Mouse (Mus musculus) neural tube, embryonic 14.5 days (tissue): Measurements from ENCODE around the gene Ddx10. TPM values are rescaled to one million over a fixed set of nuclear protein-coding genes. Genes with fewer than 3 reads are reported as not detected.

Experiments
- ATAC-seq: fragments of 200-750 bp; cut with Nextera tagmentation; 2 replicates; pipeline ENCODE4 v1.8.0; 2017; ENCODE audit warnings: low read depth, mild to moderate bottlenecking, moderate TSS enrichment, moderate library complexity
- H3K27ac ChIP-seq: fragments of 300-500 bp; sonication (generic); 2 replicates; pipeline ENCODE4 v1.5.1; 2014; ENCODE audit warnings: low read depth, mild to moderate bottlenecking, control low read depth, low read length, moderate library complexity, mixed read lengths
- H3K27me3 ChIP-seq: fragments of 300-500 bp; sonication (generic); 2 replicates; pipeline ENCODE4 v1.6.1; 2014; ENCODE audit warnings: low read length; ENCODE audit not compliant: control insufficient read depth, insufficient read depth
- H3K36me3 ChIP-seq: fragments of 300-500 bp; sonication (generic); 2 replicates; pipeline ENCODE4 v1.6.1; 2014; ENCODE audit warnings: low read length, mixed read lengths; ENCODE audit not compliant: control insufficient read depth, insufficient read depth
- H3K4me1 ChIP-seq: fragments of 300-500 bp; sonication (generic); 2 replicates; pipeline ENCODE4 v1.6.1; 2014; ENCODE audit warnings: low read length; ENCODE audit not compliant: control insufficient read depth, insufficient read depth
- H3K4me2 ChIP-seq: fragments of 300-500 bp; sonication (generic); 2 replicates; pipeline ENCODE4 v1.6.1; 2014; ENCODE audit warnings: mild to moderate bottlenecking, low read depth, low read length, control low read depth
- H3K4me3 ChIP-seq: fragments of 300-500 bp; sonication (generic); 2 replicates; pipeline ENCODE4 v1.5.1; 2014; ENCODE audit warnings: low read depth, low read length, control low read depth, mixed read lengths
- H3K9ac ChIP-seq: fragments of 300-500 bp; sonication (generic); replicated peaks from 2 replicates; pipeline ENCODE4 v1.6.1; 2014; ENCODE audit warnings: low read depth, mild to moderate bottlenecking, control low read depth, low read length, mixed read lengths
- H3K9me3 ChIP-seq: fragments of 300-500 bp; sonication (generic); 2 replicates; pipeline ENCODE4 v1.6.1; 2016; ENCODE audit warnings: low read length; ENCODE audit not compliant: control insufficient read depth
- WGBS: fragments of 180-500 bp; shearing (Covaris S2); extraction: QIAGEN DNeasy Blood & Tissue Kit; methylation state at CpG from one replicate; pipeline ENCODE4 v1.1.7; 2014; 5-methylcytosine and 5-hydroxymethylcytosine counted together
- polyA plus RNA-seq: library from polyadenylated mRNA; unstranded; fragments of >200 nt; fragmentation: Nextera tagmentation; extraction: Ambion mirVana; gene quantifications from 2 replicates; pipeline ENCODE4 v1.2.1, GENCODE M21; 2014

Gene Ddx10
- polyA plus RNA-seq, 1 experiment from 2014 or later, result 25.2 TPM

GRCm38 (mm10) chr9:53132826-53133225 lies 115.0 kb downstream of the Ddx10 start:
- no peak for ATAC-seq
- Histone ChIP-seq H3K4me1 (no peaks in the 10 kb centered on the region), H3K27me3 (no peaks in the 10 kb centered on the region), H3K4me3 (no peak overlapping the region), H3K4me2 (no peak overlapping the region), H3K9ac (no peak overlapping the region), H3K36me3 (no peaks in the 10 kb centered on the region), H3K9me3 (no peaks in the 10 kb centered on the region), H3K27ac (no peak overlapping the region)
- 100% methylated on average over 1 of the region's 1 CpGs for WGBS

- Histone ChIP-seq H3K4me1 (no peaks in the 10 kb centered on the region), H3K36me3 (no peaks in the 10 kb centered on the region), H3K4me2 (no peak overlapping the region), H3K4me3 (no peak overlapping the region), H3K27ac (no peak overlapping the region), H3K9ac (no peak overlapping the region), H3K27me3 (no peaks in the 10 kb centered on the region), H3K9me3 (no peaks in the 10 kb centered on the region)
- ATAC-seq, result no peak
- WGBS, result 91% methylated on average over 2 of the region's 2 CpGs
Measured at GRCm38 (mm10) chr9:53130460-53130859, 117.4 kb downstream of the Ddx10 start.

DNA sequence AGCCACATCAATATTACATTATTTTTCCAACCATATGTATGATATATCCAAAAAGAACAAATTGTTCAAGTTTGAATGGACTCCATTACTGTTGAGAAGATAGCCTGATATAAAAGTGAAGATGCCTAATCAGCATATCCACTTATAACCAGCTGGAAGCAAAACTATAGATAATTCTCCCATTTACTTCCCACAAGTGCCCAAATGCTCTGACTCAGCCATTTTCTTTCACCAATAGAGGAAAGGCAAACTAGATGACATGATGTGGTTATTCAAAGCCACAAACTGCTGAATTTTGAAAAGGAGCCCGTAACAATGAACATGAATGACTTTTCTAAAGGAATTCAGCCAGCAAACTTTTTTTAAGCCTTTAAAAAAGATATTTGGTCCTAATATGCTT lies 146.8 kb downstream of the Ddx10 start:
- H3K4me3 ChIP-seq, result no peak overlapping the region
- H3K4me2 ChIP-seq, result no peak overlapping the region
- no peaks in the 10 kb centered on the region for H3K9me3 ChIP-seq
- 94% methylated on average over 1 of the region's 1 CpGs for WGBS
- no peaks in the 10 kb centered on the region for H3K4me1 ChIP-seq
- H3K9ac ChIP-seq, result no peak overlapping the region
- no peak for ATAC-seq
- no peak overlapping the region for H3K27ac ChIP-seq
- H3K36me3 ChIP-seq, result no peaks in the 10 kb centered on the region
- no peaks in the 10 kb centered on the region for H3K27me3 ChIP-seq

DNA sequence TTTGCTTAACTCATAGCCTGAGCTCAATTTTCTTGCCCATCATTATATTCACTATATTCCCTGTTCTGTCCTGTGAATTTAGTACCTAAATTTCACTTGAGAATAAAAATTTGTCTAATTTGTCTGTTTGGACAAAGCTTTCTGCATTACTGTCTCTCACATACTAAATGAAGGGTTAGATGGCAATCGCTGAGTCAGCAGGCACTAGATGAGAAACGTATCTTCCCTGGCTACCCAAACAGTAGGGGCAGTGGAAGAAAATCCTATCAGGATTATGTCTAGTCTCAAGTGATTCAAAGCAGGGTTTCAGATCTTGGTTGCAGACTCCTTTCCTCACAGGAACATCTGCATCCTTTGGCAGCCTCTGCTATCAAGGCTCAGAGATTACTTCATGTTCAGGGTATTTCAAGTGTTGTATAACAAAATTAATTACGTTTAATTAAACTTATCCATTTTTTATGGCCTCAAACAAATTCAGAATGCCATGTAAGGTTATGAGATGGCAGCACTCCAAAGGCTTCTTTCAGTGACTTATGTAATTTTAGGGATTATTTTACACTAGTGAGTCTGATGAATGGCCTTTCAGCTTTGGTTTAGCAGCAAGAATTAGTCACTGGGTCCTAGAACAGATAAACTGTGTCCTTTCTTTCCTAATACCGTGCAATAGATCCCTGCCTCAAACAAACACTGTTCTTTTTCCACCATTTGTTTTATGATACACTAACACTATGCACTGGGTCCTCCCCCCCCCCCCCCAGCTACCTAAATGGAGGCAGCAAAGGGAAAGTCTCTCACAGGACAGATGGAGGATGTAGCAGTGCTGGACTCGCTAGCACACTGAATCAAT lies 152.3 kb downstream of the Ddx10 start:
- Histone ChIP-seq H3K9me3 (no peaks in the 10 kb centered on the region), H3K9ac (no peak overlapping the region), H3K4me3 (no peak overlapping the region), H3K4me2 (no peak overlapping the region), H3K36me3 (no peaks in the 10 kb centered on the region), H3K4me1 (no peaks in the 10 kb centered on the region), H3K27ac (no peak overlapping the region), H3K27me3 (no peaks in the 10 kb centered on the region)
- no peak for ATAC-seq
- 77% methylated on average over 5 of the region's 5 CpGs for WGBS

GRCm38 (mm10) chr9:53094536-53094935 lies 153.3 kb downstream of the Ddx10 start:
- Histone ChIP-seq H3K27ac (no peak overlapping the region), H3K9me3 (no peaks in the 10 kb centered on the region), H3K4me1 (no peaks in the 10 kb centered on the region), H3K4me3 (no peak overlapping the region), H3K9ac (no peak overlapping the region), H3K36me3 (no peaks in the 10 kb centered on the region), H3K27me3 (no peaks in the 10 kb centered on the region), H3K4me2 (no peak overlapping the region)
- ATAC-seq, result no peak
- 92% methylated on average over 7 of the region's 7 CpGs for WGBS

- WGBS, result 85% methylated on average over 3 of the region's 3 CpGs
- H3K27ac ChIP-seq, result no peak overlapping the region
- no peak for ATAC-seq
Measured at GRCm38 (mm10) chr9:53077626-53078025, 170.2 kb downstream of the Ddx10 start.

GRCm38 (mm10) chr9:53075931-53076330 lies 171.9 kb downstream of the Ddx10 start:
- H3K36me3 ChIP-seq, result no peaks in the 10 kb centered on the region
- H3K9me3 ChIP-seq, result no peaks in the 10 kb centered on the region
- H3K27ac ChIP-seq, result no peak overlapping the region
- no peak overlapping the region for H3K4me2 ChIP-seq
- no peak overlapping the region for H3K4me3 ChIP-seq
- no peak overlapping the region for H3K9ac ChIP-seq
- H3K27me3 ChIP-seq, result no peaks in the 10 kb centered on the region
- H3K4me1 ChIP-seq, result peaks cover 2% of the 10 kb centered on the region; the same call in 1 of the 2 replicates
- no peak for ATAC-seq
- WGBS, result 75% methylated on average over 3 of the region's 3 CpGs

More at GRCm38 (mm10) chr9:53077626-53078025, 170.2 kb downstream of the Ddx10 start:
- no peak overlapping the region for H3K4me3 ChIP-seq
- no peaks in the 10 kb centered on the region for H3K27me3 ChIP-seq
- no peaks in the 10 kb centered on the region for H3K9me3 ChIP-seq
- H3K9ac ChIP-seq, result no peak overlapping the region
- H3K4me2 ChIP-seq, result no peak overlapping the region
- H3K36me3 ChIP-seq, result no peaks in the 10 kb centered on the region
- no peaks in the 10 kb centered on the region for H3K4me1 ChIP-seq

GRCm38 (mm10) chr9:53074443-53074842 lies 173.4 kb downstream of the Ddx10 start:
- no peak for ATAC-seq
- Histone ChIP-seq H3K27ac (no peak overlapping the region), H3K27me3 (no peaks in the 10 kb centered on the region), H3K9me3 (no peaks in the 10 kb centered on the region), H3K4me2 (no peak overlapping the region), H3K4me3 (no peak overlapping the region), H3K4me1 (peaks cover 2% of the 10 kb centered on the region; the same call in 1 of the 2 replicates), H3K36me3 (no peaks in the 10 kb centered on the region), H3K9ac (no peak overlapping the region)
- WGBS, result 93% methylated on average over 3 of the region's 3 CpGs

DNA sequence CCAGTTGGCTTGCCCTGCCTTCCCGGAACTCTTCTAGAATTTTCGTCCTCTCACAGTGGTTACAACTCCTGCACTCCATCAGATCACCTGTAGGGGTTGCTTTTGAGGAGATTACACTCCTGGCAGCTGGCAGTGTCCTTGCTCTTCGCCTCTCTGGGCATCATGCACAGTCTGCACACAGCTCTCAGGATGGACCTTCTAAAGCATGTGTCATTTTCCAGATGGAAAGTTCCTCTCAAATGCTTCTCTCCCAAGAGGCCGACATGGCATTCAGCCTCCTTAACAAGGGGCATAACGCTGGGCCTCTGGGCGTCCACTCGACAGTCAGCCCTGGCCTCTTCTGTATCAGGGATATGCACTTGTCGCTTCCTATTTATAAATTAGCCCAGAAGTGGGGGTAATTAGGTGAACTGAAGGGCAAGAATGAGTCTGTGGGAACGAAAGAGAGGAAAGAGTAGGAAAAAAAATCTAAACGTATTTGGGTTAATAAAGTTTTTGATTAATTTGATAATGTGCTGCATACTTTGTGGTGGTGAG lies 174.2 kb downstream of the Ddx10 start:
- no peaks in the 10 kb centered on the region for H3K36me3 ChIP-seq
- H3K4me1 ChIP-seq, result peaks cover 2% of the 10 kb centered on the region; the same call in 1 of the 2 replicates
- no peaks in the 10 kb centered on the region for H3K9me3 ChIP-seq
- no peaks in the 10 kb centered on the region for H3K27me3 ChIP-seq
- no peak overlapping the region for H3K4me3 ChIP-seq
- WGBS, result 90% methylated on average over 10 of the region's 10 CpGs
- H3K27ac ChIP-seq, result no peak overlapping the region
- no peak overlapping the region for H3K9ac ChIP-seq
- ATAC-seq, result no peak
- no peak overlapping the region for H3K4me2 ChIP-seq
